Mouse (Mus musculus) cerebellum, adult 11 months (tissue): ENCODE data around the gene Wdr59.

Experiments
- DNase-seq: peaks from one replicate; pipeline ENCODE4 v3.0.0; 2022

Gene Wdr59

DNA sequence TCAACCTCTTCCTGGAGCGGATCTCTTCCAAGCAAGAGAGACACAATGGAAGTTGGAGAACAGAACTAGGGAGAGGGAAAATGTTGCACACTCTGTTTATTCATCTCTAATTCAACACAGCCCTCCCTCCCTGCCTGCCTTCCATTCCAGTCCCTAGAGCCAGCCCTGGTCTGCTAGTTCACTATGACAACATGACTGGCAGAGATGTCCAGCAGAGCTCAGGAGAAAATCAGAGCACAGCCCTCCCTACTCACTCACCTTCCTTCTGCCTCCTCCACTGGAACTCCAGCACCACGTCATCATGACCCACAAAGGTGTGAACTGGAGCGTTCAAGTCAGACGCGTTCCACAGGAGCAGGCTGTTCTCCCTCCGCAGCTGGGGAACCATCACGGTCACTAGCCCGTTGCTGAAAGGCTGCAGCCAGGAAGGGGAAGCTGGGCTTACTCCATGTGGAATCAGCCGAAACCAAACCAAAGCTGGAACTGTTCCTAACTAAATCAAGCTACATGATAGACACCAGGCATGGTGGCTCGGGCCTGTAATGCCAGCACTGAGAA lies 31.8 kb downstream of the Wdr59 start:
- no peak for DNase-seq

DNA sequence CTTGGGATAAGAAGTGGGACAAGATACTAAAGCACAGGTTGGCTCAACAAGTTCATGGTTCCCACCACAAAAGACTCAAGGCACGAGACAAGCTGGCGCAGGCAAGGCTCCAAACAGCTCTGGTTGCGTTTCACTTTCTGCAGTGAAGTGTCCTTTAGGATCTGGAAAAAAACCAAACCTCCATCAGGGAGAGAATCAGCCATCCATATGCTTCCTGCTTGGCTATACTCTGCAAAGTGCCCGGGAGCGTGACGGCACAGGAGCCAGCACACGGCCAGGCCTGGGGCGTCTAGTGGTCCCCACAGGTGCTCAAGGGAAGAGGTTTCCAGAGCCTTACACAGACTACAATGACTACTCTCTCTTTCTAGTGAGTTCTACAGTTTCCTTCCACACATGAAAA lies 41.2 kb downstream of the Wdr59 start:
- no peak for DNase-seq

DNA sequence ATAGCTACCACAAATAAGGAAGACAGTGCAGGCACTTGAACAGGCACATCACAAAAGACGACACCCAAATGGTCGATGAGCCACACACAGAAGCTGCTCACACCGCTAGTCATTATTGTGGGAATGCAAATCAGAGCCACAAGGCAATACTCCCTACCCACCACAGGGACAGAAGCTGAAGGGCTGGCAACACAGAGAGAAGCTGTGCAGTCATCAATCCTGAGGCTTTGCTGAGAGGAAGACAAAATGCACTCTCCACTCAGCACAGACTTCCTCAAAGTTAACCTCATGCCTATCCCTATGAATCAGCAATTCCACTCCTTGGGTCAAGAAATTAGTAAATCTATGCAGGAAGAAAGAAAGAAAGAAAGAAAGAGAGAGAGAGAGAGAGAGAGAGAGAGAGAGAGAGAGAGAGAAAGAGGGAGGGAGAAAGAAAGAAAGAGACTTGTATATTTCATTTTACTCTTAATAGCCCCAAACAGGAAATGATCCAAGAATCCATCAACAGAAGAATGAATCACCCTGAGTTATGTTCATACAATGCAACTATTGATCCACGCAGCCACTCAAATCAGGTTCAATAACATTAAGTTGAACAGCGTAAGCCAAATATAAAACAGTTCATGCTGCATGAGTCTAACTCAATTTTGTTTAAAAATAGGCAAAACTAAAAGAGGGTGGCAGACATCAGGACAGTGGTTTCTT lies 44.0 kb downstream of the Wdr59 start:
- no peak for DNase-seq

DNA sequence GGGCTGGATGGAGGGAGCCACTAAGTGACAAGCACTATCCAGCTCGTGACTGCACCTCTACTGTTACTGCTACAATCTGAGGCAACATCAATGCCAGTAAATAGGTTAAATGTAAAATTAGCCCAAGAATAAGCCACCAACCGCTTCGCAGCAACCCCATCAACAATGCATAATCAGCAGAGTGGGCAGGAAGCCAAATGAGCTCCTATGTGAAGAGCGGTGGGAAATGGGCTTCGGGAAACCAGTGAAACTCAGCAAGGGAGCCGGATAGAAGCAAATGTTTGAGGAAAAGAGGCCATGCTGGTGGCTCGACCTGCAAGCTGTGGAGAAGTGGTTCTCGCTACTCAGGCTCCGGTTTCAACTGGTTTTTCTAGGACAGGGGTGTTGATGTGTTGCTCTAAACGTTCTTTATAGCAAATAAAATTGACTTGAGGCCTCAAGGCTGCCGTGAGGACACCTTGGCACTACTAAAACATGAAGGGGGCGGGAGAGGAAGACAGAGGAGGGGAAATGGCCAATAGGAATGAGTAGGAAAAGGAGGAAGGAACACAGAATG lies 50.3 kb downstream of the Wdr59 start:
- DNase-seq, result no peak

DNA sequence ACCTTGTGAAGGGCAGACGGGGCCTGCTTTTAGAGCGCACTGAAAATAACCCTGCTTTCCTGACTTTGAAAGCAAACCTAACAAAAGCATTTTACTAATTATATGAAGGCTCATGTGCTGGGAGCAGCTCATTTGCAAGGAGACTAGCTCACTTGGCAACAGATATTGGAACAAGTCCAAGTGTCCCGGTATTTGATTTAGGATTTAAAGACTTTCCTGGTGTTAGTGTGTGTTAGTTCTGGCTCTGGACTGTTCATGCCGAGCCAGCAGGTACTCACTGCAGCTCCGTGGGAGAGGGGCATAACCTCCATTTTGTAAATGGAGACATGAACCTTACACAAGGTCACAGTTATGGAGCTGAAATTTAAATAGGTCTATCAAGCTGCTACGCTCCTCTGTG lies 52.9 kb downstream of the Wdr59 start:
- DNase-seq, result no peak

DNA sequence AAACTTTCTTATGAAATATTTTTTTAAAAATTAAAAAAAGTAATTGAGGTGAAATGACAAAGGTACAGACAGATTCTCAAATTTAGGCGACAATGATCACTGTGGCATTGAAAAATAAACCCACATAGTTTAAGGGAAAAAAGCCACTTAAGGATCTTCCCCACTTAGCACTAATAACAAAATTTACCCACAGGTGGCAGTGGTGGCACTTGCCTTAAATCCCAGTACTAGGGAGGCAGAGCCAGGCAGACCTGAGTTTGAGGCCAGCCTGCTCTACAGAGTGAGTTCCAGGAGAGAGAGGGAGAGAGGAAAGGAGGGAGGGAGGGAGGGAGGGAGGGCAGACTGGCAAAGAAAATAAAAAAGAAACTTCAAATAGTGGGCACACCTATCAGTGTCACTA lies 56.6 kb downstream of the Wdr59 start:
- no peak for DNase-seq

DNA sequence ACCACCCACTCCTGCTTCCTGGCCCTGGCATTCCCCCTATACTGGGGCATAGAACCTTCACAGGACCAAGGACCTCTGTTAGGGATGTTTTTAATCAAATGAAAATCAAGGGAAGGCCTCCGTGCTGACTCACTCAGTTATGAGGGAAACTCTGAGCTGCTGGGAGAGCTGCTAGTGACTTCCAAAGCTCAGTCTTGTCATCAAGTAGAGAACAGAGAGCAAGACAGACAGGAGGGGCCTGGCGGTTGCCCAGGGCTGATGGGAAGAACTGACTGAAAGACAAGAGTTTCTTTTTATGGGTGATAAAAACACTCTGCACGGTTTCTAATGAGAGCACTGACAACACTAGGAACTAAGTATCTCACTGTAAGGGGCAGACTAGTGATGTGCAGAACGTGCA lies 57.4 kb downstream of the Wdr59 start:
- DNase-seq, result no peak

DNA sequence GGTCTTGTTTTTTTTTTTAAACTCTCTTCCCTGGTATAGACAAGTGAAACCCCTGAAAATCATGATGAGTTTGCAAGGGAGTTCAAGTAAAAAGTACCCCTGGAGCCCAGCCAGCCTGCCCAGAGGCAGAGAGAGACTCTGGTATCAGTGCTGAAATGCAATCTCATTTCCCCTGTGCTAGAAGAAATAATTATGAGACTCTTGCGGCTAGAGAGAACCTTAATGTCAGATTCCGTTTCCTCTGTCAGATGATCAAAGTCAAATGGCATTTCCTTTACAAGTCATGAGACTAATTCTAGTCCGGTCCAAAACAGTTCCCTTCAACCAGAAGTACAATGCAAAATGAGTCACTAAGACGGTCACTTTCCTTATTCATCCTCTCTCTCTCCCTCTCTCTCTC lies 72.2 kb downstream of the Wdr59 start:
- no peak for DNase-seq

DNA sequence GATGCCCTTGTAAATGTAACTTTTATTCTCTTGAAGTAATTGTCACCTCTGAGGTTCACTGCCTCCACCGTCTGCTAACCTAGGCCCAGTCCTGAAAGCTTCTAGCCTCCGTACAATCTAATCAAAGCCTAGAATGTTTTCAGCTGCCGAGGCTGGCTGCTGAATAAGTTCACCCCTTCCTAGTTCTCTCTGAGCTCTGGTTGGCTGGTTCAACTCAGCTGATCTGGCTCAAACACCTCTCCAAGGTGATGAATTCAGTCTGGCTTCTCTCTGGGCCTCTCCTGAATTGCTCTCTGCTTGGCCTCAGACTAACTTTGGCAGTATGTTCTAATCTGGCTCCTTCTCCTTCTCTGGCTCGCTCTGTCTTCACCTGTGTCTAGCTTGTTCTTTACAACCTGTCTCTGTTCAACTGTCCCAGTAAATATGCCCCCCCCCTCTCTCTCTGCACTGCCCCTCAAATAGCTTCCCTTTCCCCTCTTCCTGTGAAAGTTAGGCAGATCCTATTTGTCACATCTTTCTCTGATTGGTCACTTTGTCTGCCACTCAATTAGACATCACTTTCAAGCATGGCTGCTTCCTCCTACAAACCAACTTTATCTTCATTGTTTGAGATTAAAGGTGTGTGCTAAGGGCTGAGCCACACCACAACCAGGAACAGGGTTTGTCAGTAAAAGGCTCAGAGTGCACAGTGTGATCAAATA lies 75.8 kb downstream of the Wdr59 start:
- no peak for DNase-seq

DNA sequence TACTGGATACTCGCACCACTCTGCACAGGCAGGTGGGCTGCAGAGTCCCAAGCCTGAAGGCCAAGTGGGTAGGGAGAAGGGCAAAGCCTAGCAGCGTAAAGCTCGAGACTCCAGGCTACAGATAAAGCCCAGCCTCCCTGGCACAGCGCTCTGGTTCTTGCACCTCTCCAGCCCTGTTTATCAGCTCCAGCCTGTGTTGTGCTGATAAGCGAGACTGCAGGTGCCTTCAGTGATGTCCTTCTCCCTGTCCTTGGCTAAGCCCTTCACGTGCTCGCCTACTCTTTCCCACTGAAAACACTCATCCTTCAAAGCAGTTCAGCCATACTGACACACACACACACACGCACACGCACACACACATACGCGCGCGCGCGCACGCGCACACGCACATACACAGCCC lies 76.3 kb downstream of the Wdr59 start:
- no peak for DNase-seq

DNA sequence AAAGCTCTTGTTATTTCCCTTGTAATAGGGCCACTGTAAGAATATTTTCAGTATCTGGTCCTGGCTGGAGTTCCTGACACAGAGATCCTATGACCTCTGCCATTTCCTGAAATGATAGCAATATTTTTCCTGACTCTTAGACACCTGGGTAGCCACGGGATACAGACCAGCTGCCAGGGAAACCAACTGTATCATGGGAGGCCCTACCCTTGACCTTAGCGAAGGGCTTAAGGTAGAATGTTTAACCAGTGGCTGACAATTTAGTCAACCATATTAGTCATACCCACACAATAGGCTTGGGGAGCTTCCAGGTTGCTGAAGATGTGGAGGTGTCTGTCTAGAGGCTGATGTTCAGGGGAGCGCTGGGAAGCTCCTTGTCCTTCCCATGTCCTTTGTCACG lies 77.6 kb downstream of the Wdr59 start:
- no peak for DNase-seq

DNA sequence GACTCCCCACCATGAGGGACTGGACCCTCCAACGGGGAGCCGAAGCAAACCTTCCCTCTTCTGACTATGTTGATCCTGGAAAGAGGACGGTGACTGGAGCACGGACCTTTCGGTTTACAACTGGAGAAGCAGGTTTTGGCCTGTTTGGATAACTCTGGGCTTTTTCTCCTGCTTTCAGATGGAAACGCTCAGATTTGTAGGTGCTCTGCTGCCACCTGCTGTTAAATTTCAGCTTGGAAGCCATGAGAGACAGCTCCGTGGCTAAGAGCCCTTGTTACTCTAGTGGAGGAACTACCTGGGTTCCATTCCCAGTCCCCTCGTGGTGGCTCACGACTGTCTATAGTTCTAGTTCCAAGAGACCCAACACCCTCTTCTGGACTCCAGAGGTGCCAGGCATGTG lies 82.7 kb downstream of the Wdr59 start:
- peak; percentile 77 for DNase-seq

DNA sequence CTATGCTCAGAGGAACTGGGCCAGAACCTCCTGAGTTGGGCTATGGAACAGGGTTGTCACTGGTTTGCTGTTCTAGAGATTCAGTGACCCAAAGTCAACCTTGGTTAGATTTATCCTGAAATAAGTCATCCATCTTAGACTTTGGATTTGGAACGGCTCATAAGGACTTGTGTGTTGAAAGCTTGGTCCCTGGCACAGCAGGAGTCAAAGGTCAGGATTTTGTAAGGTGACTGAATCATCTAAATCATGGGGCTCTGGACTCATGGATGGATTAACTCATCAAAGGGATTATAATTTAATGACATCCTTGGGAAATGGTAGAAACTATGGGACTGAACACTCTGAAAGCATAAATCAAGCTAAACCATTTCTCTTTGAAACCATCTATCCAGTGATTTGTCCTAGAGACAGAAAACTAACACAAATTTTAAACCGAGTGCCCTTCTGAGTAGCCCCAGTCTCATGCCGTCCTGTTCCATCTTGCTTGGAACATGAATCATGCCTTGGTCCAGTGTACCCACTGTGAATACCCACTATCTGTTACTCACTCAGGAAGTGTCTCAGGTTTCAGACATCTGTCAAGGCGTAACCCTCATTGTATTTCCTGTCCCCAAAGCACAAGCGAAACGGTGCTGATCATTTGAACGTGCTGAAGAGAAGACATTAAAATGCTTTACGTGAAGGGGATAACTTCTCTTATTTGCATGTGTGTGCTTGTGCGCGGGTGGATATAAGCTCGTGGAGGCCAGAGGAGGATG lies 86.6 kb downstream of the Wdr59 start:
- DNase-seq, result no peak

DNA sequence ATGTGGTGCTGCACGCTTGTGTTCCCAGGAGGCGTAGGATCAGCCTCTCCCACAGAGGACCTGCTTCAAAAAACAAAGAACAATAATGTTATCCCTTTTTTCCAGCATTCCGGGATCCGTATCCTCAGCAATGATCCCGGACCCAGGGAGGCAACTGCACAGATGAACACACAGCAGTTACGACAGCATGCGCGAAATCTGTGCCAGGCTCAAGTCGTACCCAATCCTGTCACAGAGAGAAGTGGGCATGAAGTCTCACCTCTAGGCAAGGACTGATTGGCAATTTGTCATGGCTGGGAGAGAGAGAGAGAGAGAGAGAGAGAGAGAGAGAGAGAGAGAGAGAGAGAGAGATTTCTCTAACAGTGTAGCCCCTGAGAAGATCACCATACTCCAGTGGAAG lies 97.2 kb downstream of the Wdr59 start:
- DNase-seq, result peak; percentile 79

DNA sequence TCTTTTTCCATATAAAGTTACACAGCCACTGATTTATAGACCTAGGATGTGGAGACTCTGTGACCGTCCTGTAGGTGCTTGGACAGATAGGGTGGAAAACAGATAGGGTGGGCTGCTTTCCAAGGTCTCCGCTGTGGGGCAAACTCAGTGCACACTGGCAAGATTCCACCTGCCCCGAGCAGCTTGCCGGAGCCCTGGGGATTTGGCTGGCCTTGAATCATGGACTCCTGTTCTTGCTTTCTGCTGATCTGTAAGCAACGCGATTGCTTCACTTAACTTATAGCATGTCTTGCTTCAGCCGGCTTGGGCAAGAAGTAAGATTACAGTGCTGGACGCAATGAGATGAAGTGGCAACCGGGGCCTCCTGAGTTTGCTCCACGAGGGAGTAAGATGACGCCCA lies 97.7 kb downstream of the Wdr59 start:
- peak; percentile 78 for DNase-seq

DNA sequence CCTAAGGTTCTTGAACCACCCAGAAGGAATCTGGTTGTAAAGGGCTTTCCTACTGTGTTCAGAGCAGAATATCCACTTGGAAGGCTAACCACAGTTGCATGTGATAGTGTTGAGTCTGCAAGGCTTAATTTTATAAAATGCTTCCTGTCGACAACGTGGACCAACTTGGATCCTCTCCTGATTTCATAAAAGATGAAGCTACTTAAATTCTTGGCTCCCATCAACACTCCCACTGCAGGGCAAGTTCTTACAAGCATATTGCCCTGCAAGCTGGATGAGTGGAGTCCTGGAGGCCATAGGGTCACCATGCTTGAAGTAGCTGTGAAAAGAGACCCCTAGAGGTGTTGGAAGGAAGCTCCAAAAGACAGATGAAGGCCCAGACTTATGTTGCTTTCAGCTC lies 99.3 kb downstream of the Wdr59 start:
- DNase-seq, result no peak

DNA sequence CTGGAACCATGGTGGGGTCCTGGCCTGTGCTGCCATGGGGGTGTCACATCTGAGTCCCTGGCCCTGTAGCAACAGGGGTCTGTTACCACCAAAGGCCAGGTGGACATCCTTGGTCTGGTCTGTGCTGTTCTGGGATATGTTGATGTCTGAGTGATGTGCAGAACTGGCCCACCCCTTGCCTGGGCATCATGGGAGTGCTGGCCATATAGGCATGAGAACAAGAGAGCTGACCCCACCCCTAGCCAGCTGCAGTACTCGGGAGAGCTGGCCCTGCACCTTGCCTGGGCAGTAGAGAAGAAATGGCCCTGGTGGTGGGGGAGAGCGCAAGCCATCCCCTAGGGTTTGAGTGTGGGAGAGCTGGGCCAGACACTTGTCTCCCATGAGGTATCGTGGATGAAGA lies 102.7 kb downstream of the Wdr59 start:
- no peak for DNase-seq

DNA sequence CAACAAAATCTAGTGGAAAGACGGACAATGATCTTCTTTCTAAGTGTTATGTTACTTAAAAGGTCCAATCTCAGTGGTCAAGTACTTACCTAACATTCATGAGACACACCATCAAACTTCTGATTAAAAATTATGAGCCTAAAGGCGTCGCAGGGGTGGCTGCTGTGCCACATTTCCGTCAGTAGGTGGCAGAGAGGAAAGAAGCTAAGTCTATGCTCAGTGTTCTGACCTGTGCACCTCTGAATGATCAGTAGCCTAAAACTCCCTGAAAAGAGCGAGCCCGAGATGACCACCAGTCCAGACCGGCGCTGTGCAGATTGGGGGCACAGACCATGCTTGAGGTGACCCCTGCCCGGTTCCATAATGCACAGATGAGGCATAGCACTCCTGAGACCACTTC lies 103.3 kb downstream of the Wdr59 start:
- DNase-seq, result no peak

DNA sequence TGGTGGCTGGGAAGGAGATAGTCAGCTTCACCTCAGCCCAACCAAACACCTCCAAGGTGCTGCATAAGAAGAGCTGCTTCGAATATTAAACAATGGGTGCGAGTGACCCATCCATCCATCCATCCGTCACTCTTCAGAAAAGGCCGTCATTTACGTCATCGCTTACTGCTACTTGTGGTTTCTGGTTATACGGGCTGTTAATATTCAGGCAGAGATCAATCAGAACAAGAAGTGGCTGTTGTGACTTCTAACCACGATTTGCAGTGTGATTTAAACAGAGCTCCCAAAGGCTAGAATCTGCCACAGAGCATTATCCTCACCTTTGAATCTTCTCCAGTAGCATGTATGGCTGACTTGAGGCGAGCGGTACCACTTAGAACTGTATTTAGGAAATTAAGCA lies 104.7 kb downstream of the Wdr59 start:
- no peak for DNase-seq

DNA sequence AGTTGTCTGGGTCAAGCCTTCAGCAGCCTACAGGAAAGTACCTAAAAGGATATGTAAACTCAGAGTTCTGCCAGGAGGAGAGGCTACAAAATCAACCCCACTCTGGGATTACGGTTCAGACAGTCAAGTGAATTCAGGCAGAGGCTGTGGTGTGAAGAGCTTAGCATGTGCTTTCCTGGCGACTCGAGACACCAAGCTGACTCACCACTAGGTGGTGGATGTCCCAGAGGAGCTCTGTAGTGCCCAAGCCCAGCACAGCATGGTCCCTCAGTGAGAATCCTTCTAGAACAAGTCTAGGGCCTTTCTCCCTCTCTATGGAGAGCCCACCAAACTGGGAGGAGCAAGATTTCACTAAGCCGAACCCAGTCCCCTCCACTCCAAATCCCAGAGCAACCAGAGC lies 118.5 kb downstream of the Wdr59 start:
- no peak for DNase-seq
